Mouse (Mus musculus) erythroblast, embryonic 14.5 days (primary cell): ENCODE measurements around the gene Zfp366.

Source experiments
- GATA1 ChIP-seq: IDR thresholded peaks from 2 replicates; pipeline ENCODE4 v1.6.1; 2012; ENCODE audit warnings: low read length, inconsistent platforms, mixed read lengths
- TAL1 ChIP-seq: IDR thresholded peaks from 3 replicates; pipeline ENCODE4 v1.6.1; 2012; ENCODE audit warnings: low read length, inconsistent platforms, mixed read lengths

GRCm38 (mm10) chr13:99236222-99236621 lies 51.6 kb downstream of the Zfp366 start:
- TF ChIP-seq TAL1 (no peak), GATA1 (no peak)
